Mouse (Mus musculus) ovary, postnatal 36 days (tissue): ENCODE results near the gene 1700016H13Rik.

ENCODE experiments used
- DNase-seq: peaks from one replicate; pipeline ENCODE4 v3.0.0; 2022; ENCODE audit warnings: low spot score, mixed read lengths

1700016H13Rik gene

DNA sequence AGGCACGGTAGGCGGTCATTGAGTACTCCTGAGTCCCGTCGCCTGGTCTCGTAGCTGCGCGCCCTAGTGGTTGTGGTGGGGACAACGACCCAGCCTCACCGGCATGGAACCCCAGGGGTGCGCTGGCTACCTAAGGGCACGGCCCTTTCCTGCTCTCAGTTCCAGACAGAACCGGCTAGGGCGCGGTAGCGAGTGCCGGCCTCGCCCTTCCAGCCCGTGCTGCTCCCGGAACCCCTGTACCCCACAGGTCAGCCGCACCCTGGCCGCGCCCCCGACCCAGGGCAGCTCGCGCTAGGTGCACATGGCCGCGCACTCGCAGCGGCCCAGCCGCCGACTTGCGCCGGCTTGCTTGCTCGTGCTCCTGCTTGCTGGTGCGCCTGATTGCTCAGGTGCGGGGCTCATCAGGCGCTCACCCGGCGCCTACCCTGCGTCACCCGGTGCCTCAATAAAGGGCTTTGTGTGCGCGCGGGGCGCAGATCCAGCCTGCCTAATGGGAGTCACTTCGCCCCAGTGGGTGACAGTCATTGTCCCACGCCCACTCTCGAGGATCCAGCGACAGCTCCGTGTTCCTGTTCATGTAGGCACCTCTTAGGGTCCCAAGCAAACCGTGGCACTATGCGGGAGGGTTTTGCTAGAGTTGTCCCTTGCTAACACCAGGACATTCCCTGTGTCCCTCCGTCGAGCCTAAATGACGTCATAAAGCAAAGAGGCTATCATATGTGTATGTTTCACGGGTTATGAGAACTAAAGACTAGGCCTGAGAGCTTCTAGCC, at the start of gene 1700016H13Rik:
1700016H13Rik (minus strand) TSS at position 665 of the 773 bp plus-strand sequence.
- peak; percentile 80 for DNase-seq

GRCm38 (mm10) chr5:103705331-103705730, 49.5 kb upstream of the 1700016H13Rik start:
- no peak for DNase-seq

DNA sequence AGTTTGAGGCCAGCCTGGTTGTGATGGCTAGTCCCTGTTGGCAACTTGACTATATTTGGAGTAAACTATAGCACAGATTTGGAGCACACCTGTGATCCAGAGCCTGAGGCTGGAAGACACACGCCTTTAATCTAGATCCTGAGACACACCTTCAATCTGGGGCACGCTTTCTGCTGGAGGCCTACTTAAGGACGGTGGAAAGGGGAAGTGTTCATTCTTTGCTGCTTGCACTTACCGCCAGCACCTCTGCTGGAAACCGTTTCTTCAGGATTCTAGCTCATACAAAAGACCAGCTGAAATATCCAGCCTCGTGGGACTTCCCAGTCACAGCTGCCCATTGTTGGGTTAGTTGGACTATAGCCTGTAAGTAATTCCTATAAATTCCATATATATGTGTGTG, 46.7 kb upstream of the 1700016H13Rik start:
- no peak for DNase-seq

GRCm38 (mm10) chr5:103701466-103701865, 45.7 kb upstream of the 1700016H13Rik start:
- no peak for DNase-seq

DNA sequence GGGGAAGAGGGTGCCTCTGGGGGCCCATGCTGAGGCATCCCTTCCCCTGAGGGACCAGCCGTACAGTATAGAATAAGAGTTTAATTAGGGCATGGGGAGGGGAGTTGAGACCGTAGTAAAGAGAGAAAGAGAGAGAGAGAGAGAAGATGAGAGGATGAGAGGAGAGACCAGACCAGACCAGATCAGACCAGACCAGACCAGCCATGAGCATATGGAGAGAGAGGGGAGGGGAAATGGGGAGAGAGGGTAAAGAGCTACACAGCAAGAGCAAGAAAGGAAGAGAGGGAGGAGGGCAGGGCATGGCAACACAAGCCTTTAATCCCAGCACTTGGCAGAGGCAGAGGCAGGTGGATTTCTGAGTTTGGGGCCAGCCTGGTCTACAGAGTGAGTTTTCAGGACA, 44.9 kb upstream of the 1700016H13Rik start:
- DNase-seq = no peak

GRCm38 (mm10) chr5:103699537-103699936, 43.7 kb upstream of the 1700016H13Rik start:
- no peak for DNase-seq

DNA sequence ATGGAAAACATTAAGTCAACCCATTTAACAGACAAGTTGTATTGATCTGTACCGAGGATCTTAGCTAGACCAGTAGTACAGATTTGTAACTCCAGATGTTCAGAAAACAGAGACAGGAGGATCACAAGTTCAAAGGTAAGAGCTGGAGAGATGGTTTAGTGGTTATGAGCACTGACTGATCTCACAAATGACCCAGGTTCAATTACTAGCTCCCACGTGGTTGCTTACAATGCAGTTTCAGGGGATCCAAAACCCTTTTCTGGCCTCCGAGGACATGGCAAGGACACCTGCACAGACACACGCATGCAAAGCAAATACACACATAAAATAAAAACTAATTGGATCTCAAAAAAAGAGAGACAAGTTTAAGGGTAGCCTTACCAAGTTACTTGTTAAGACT, 42.8 kb upstream of the 1700016H13Rik start:
- no peak for DNase-seq

GRCm38 (mm10) chr5:103697875-103698491, 42.2 kb upstream of the 1700016H13Rik start:
- DNase-seq = no peak

DNA sequence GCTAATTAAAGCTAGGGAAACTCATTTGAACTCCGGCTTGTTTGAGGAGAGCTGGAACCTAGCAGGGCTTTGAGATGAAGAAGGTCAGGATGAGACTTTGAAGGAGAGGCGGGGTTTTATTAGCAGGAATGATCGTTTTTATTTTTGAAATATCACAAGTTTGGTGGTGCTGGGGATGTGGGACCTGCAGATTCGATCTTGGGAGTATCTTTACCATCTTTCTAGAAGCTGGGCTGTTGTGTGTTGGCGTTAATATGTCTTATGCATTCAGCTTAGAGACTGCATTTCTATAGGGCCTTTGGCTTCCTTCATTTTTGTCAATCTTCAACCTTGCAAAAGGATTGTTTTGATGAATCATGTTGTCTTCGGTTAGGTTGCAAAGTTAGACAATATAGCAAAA, 38.3 kb upstream of the 1700016H13Rik start:
- DNase-seq = no peak

- peak; percentile 40 for DNase-seq
These were observed 37.3 kb upstream of the 1700016H13Rik start for GRCm38 (mm10) chr5:103693041-103693641.

- DNase-seq = no peak
These were observed 36.8 kb upstream of the 1700016H13Rik start for GRCm38 (mm10) chr5:103692531-103693040.

- DNase-seq = peak; percentile 96
These were observed 36.1 kb upstream of the 1700016H13Rik start, which contains the start of gene Aff1 for GRCm38 (mm10) chr5:103691624-103692530. TSS of gene Aff1 (plus strand) at chr5:103692374.

- no peak for DNase-seq
These were observed 35.4 kb upstream of the 1700016H13Rik start for GRCm38 (mm10) chr5:103691171-103691570.

DNA sequence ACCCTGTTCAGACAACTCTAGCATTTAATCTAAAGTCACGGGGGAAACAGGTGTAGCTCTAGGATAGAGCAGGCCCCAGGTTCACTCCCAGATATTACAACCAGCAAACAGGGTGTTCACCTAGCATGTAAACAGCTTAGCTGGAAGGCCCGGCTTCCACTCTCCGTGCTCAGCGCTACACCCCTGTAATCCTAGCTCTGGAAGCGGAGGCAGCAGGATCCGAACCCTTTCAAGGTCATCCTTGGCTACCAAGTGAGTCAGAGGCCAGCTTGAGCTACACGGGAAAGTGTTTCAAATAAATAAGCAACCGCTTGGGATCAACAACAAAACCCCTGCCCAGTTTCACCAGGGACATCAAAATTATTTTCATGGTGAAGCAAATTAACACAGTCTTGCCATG, 34.4 kb upstream of the 1700016H13Rik start:
- DNase-seq = no peak

- no peak for DNase-seq
These were observed 33.8 kb upstream of the 1700016H13Rik start for GRCm38 (mm10) chr5:103689645-103690044.

GRCm38 (mm10) chr5:103681824-103682223, 26.0 kb upstream of the 1700016H13Rik start:
- DNase-seq = peak; percentile 18

DNA sequence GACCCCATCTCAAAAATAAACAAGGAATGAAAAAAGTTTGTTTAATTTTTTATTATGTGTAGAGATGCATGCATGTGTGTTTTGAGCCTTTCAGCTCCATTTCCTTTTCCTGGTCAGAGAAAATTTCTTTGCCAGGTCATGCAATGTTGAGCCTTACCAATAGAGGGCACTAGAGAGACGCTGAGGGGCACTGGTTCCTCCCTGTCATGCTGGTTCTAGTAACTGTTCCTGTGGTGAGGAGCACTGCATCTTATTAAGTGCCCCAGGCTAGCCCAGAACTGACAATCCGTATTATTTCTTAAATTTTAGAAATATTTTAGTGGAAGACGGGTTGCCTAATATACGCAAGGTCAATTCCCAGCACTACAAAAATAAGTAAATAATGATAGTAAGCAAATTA, 24.6 kb upstream of the 1700016H13Rik start:
- DNase-seq = peak; percentile 16

DNA sequence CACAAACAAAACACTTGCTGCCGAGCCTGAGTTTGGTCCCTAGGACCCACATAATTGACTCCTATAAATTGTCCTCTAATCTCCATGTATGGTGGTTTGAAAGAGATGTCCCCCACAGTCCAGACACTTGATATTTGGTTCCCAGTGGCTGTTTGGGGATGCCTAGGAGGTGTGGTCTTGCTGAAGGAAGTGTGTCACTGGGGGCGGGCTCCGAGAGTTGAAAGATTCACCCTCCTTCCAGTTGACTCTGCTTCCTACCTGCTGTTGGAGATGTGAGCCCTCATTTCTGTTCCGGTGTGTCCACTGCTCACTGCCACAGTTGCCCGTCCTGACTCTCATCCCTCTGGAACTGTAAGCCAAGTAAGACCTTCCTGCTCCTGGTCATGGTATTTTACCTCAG, 23.2 kb upstream of the 1700016H13Rik start:
- no peak for DNase-seq

DNA sequence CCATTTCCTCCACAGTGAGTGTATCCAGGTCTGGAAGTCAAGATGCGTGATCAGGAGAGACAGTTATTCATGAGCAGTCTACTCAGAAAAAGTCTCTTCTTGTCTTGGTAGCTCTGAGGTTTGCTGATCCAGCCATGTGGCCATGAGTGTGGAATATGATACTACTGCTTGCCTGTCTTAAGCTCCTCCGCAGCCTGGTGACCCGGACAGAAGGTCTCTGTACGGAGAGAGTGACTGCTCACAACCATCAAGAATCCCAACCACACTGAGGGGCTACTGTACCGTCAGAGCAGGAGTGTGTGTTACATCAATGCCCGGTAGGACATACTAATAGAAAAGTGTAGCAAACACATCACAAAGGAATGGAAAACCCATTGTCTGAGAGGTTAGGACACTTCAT, 22.1 kb upstream of the 1700016H13Rik start:
- no peak for DNase-seq

GRCm38 (mm10) chr5:103676289-103676881, 20.6 kb upstream of the 1700016H13Rik start:
- no peak for DNase-seq

- no peak for DNase-seq
These were observed 18.7 kb upstream of the 1700016H13Rik start for GRCm38 (mm10) chr5:103674482-103674881.
